Mouse (Mus musculus): ENCODE measurements around the gene Acadvl. TPM values are rescaled to one million over a fixed set of nuclear protein-coding genes. Genes with fewer than 3 reads are reported as not detected.

Gene Acadvl
- polyA plus RNA-seq, 1 experiment from 2014 or later = 114 TPM

DNA sequence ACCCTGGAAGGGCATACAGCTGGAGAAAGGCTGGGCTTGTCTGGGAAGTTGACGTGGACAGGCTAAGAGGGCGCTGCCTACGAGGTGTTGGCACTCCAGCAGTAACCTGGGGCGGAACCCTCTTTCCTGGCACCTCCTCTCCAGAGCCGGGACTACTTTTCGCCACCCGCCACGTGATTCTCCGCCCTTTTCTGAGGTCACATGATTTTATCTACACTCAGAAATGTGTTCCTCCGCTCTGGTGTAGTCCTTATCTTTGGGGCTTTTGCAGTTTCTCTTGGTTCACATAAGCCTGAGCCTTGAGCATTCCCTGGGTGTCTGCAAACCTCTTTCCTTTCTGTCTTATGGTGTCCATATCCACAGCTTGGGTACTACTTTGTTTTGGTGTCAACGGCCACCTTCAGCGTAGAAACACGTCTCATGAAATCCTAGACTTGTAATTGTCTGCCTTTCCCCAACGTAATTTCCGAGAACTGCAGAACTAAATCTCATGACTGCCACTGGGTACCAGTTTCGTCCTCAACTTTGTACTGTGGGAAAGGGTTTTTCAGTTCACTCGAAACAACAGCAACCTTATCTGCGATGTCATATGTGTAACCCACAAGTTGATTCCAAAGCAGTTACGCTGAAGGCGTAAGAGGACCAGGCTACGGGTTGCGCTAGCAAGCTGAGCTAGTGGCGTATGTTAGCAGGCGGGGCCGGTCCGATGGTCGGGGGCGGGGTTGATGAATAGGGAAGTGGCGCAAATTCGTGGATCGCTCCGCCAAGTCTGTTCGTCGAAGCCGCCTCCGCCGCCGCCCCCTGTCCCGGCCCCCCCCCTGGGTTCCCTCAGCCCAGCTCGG, 24.1 kb downstream of the Acadvl start, which contains the start of gene Gabarap:
Gene Gabarap (plus strand): TSS at position 294 of the 842 bp plus-strand sequence.
- H3K27me3 ChIP-seq (ENCODE audit: insufficient read depth, low read length) = no peaks in the 10 kb centered on the region
- ATAC-seq (ENCODE audit: low FRiP score, low TSS enrichment) = peak; percentile 76
- H3K36me3 ChIP-seq (ENCODE audit: insufficient read depth, low read length) = peaks cover 34% of the 10 kb centered on the region
- H3K4me1 ChIP-seq (ENCODE audit: insufficient read depth, low read length) = peaks cover 21% of the 10 kb centered on the region
- H3K27ac ChIP-seq (ENCODE audit: low read length) = peak within 1 kb of the TSS; percentile 96
- 0% methylated on average over 40 of the region's 40 CpGs for WGBS
- H3K9ac ChIP-seq (replicated peaks; ENCODE audit: low read length) = peak within 1 kb of the TSS; percentile 94
- H3K4me3 ChIP-seq (ENCODE audit: low read length) = peak within 1 kb of the TSS; percentile 95
- peak within 1 kb of the TSS; percentile 71 for H3K4me2 ChIP-seq (replicated peaks; ENCODE audit: low read depth, low read length)
- no peaks in the 10 kb centered on the region for H3K9me3 ChIP-seq (ENCODE audit: low read length)

DNA sequence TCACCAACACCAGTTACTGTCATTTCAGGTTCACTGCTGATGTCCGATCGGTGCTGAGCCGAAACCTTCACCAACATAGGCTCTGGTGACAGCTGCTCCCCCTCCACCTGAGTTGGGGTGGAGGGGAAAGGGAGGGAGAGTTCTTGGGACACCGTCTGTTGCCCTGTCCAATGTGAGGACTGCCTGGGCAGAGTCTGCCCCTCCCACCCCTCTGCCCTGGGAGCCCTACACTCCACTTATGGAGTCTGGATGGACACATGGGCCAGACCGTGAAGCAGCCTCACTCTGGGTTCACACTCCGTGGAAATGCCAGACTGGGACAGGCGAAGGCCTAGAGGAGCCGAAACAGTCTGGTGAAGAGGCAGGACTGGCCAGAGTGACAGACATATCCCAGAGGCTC, 25.3 kb downstream of the Acadvl start:
- no peaks in the 10 kb centered on the region for H3K9me3 ChIP-seq (ENCODE audit: low read length)
- ATAC-seq (ENCODE audit: low FRiP score, low TSS enrichment) = 0 out of 2 replicates have a peak, but pooled peaks have one; percentile 10
- no peaks in the 10 kb centered on the region for H3K27me3 ChIP-seq (ENCODE audit: insufficient read depth, low read length)
- WGBS = 88% methylated on average over 8 of the region's 8 CpGs
- peaks cover 43% of the 10 kb centered on the region for H3K36me3 ChIP-seq (ENCODE audit: insufficient read depth, low read length)
- no peak overlapping the region for H3K4me3 ChIP-seq (ENCODE audit: low read length)
- peak overlapping the region; percentile 29; the same call in 1 of the 2 replicates for H3K27ac ChIP-seq (ENCODE audit: low read length)
- H3K4me1 ChIP-seq (ENCODE audit: insufficient read depth, low read length) = peaks cover 18% of the 10 kb centered on the region
- no peak overlapping the region for H3K4me2 ChIP-seq (replicated peaks; ENCODE audit: low read depth, low read length)
- 0 out of 2 replicates have a peak overlapping the region, but pooled peaks have one; percentile 6 for H3K9ac ChIP-seq (replicated peaks; ENCODE audit: low read length)

DNA sequence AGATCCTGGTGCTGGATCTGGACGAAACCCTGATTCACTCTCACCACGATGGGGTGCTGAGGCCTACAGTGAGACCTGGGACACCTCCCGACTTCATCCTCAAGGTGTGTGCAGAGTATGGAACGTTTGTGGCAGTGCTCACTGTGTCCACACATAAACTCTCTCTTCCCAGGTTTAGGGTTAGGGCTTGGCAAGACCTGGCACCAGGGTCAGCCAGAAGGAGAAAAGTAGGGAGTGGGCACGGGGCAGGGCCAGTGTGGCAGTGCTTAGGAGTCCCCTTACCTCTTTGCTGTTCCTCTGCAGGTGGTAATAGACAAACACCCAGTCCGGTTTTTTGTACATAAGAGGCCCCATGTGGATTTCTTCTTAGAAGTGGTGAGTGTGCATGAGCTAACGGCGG, 30.8 kb downstream of the Acadvl start:
- no peak for ATAC-seq (ENCODE audit: low FRiP score, low TSS enrichment)
- Histone ChIP-seq H3K27ac (ENCODE audit: low read length) (no peak overlapping the region), H3K27me3 (ENCODE audit: insufficient read depth, low read length) (no peaks in the 10 kb centered on the region), H3K4me1 (ENCODE audit: insufficient read depth, low read length) (peaks cover 21% of the 10 kb centered on the region), H3K36me3 (ENCODE audit: insufficient read depth, low read length) (peaks cover 41% of the 10 kb centered on the region), H3K4me2 (replicated peaks; ENCODE audit: low read depth, low read length) (no peak overlapping the region), H3K9me3 (ENCODE audit: low read length) (no peaks in the 10 kb centered on the region), H3K4me3 (ENCODE audit: low read length) (no peak overlapping the region), H3K9ac (replicated peaks; ENCODE audit: low read length) (no peak overlapping the region)
- WGBS = 87% methylated on average over 8 of the region's 8 CpGs

DNA sequence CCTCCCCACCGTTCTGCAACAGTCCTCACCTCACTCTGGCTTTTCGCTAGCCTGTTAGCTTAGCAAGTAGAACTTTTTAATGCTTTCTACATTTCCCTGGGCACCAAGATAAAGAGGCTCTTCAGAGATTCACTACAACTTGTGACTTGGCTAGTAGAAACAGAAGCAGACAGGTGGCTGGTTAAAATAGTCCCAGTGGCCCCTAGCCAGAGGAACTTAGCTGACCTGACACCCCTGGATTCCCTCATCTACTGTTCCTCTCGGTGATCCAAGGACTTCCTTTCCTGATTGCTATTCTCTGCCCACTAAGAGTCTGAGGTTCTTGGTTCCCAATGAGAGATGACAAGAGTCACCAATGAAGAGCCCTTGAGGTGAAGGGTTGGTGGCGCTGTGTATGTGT, 31.8 kb downstream of the Acadvl start:
- peak overlapping the region; percentile 86 for H3K4me2 ChIP-seq (replicated peaks; ENCODE audit: low read depth, low read length)
- no peak for ATAC-seq (ENCODE audit: low FRiP score, low TSS enrichment)
- H3K9ac ChIP-seq (replicated peaks; ENCODE audit: low read length) = peak overlapping the region; percentile 66
- H3K4me3 ChIP-seq (ENCODE audit: low read length) = peak overlapping the region; percentile 100; the same call in 1 of the 2 replicates
- peaks cover 28% of the 10 kb centered on the region for H3K4me1 ChIP-seq (ENCODE audit: insufficient read depth, low read length)
- H3K27ac ChIP-seq (ENCODE audit: low read length) = peak overlapping the region; percentile 61; the same call in 1 of the 2 replicates
- 69% methylated on average over 4 of the region's 4 CpGs for WGBS
- H3K9me3 ChIP-seq (ENCODE audit: low read length) = no peaks in the 10 kb centered on the region
- peaks cover 34% of the 10 kb centered on the region for H3K36me3 ChIP-seq (ENCODE audit: insufficient read depth, low read length)
- H3K27me3 ChIP-seq (ENCODE audit: insufficient read depth, low read length) = no peaks in the 10 kb centered on the region

DNA sequence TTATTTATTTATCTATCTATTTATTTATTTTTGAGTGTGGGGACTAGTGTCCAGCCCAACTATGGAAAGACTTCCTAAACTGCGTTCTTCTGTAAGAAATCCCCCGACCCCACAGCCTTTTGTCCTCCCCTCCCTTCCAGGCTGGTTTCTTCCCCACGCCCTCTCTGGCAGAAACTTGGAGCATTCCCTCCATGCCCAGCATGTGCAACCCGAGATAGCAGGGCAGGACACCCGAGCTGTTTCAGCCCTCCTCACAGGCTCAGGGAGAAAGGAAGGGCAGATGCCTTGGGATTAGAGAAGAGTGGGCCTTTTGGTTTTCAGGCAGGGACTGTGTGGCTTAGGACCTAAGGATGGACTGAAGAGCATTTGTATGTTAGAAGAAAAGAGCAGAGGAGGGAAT, 32.3 kb downstream of the Acadvl start:
- peaks cover 33% of the 10 kb centered on the region for H3K36me3 ChIP-seq (ENCODE audit: insufficient read depth, low read length)
- no peak for ATAC-seq (ENCODE audit: low FRiP score, low TSS enrichment)
- 7% methylated on average over 5 of the region's 5 CpGs for WGBS

DNA sequence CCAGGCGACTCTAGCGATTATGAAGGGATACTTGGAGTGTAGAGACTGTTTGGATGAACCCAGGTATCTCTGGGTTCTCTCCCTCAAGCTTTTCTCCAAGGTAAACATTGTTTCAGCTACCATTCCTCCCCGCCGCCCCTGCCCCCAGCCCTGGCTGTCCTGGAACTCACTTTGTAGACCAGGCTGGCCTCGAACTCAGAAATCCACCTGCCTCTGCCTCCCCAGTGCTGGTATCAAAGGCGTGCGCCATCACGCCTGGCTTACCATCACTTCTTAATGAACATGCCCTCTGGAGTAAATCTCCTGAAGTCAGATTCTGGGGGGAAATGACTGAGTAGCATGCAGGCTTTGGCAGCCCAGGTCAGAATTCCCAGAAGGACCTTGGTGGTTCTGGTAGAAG, 33.0 kb downstream of the Acadvl start, which contains the start of gene Elp5:
Gene Elp5 (minus strand): TSS at position 293 of the 400 bp plus-strand sequence.
- Histone ChIP-seq H3K9ac (replicated peaks; ENCODE audit: low read length) (peak within 1 kb of the TSS; percentile 99), H3K9me3 (ENCODE audit: low read length) (no peaks in the 10 kb centered on the region), H3K4me3 (ENCODE audit: low read length) (peak within 1 kb of the TSS; percentile 100), H3K4me1 (ENCODE audit: insufficient read depth, low read length) (peaks cover 28% of the 10 kb centered on the region), H3K4me2 (replicated peaks; ENCODE audit: low read depth, low read length) (peak within 1 kb of the TSS; percentile 86), H3K27ac (ENCODE audit: low read length) (peak within 1 kb of the TSS; percentile 99), H3K36me3 (ENCODE audit: insufficient read depth, low read length) (peaks cover 38% of the 10 kb centered on the region), H3K27me3 (ENCODE audit: insufficient read depth, low read length) (no peaks in the 10 kb centered on the region)
- WGBS = 42% methylated on average over 8 of the region's 8 CpGs
- ATAC-seq (ENCODE audit: low FRiP score, low TSS enrichment) = no peak

More for the DNA sequence above, 32.3 kb downstream of the Acadvl start:
- Histone ChIP-seq H3K27me3 (ENCODE audit: insufficient read depth, low read length) (no peaks in the 10 kb centered on the region), H3K27ac (ENCODE audit: low read length) (peak overlapping the region; percentile 61; the same call in 1 of the 2 replicates), H3K9me3 (ENCODE audit: low read length) (no peaks in the 10 kb centered on the region), H3K4me1 (ENCODE audit: insufficient read depth, low read length) (peaks cover 28% of the 10 kb centered on the region), H3K4me3 (ENCODE audit: low read length) (peak overlapping the region; percentile 100), H3K9ac (replicated peaks; ENCODE audit: low read length) (peak overlapping the region; percentile 66), H3K4me2 (replicated peaks; ENCODE audit: low read depth, low read length) (peak overlapping the region; percentile 86)

DNA sequence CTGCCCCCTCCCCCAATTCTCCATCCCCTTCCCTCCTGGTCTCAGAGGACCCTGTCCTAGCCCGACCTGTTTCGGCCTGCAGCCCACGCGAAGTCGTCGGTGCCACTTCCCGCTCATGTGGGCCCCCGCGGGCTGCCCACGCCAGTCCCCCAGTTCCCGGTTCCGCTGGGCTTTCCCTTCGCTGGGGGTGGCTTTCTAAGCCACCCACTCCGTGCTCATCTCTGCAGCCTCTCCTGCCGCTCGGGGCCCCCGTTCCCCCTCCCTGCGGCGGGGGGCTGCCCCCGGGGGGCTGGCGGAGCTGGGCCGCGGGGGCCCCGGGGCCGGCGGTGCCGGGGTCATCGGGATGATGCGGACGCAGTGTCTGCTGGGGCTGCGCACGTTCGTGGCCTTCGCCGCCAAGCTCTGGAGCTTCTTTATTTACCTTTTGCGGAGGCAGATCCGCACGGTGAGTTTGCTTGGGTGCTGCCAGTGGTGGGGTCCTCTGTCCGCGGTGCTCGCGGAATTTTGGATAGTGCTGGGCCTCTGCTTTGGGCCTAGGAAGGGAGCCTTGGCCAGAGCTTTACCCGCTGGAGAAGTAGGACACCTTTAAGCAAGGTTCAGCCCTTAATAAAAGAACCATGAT, 34.0 kb downstream of the Acadvl start, which contains the start of gene Ctdnep1:
Gene Ctdnep1 (plus strand): TSS at position 16 of the 622 bp plus-strand sequence.
- Histone ChIP-seq H3K4me3 (ENCODE audit: low read length) (peak within 1 kb of the TSS; percentile 100), H3K4me1 (ENCODE audit: insufficient read depth, low read length) (peaks cover 28% of the 10 kb centered on the region), H3K27me3 (ENCODE audit: insufficient read depth, low read length) (no peaks in the 10 kb centered on the region), H3K9ac (replicated peaks; ENCODE audit: low read length) (peak within 1 kb of the TSS; percentile 99), H3K27ac (ENCODE audit: low read length) (peak within 1 kb of the TSS; percentile 99), H3K9me3 (ENCODE audit: low read length) (no peaks in the 10 kb centered on the region), H3K4me2 (replicated peaks; ENCODE audit: low read depth, low read length) (peak within 1 kb of the TSS; percentile 86), H3K36me3 (ENCODE audit: insufficient read depth, low read length) (peaks cover 38% of the 10 kb centered on the region)
- WGBS = 0% methylated on average over 43 of the region's 43 CpGs
- peak; percentile 36 for ATAC-seq (ENCODE audit: low FRiP score, low TSS enrichment)

DNA sequence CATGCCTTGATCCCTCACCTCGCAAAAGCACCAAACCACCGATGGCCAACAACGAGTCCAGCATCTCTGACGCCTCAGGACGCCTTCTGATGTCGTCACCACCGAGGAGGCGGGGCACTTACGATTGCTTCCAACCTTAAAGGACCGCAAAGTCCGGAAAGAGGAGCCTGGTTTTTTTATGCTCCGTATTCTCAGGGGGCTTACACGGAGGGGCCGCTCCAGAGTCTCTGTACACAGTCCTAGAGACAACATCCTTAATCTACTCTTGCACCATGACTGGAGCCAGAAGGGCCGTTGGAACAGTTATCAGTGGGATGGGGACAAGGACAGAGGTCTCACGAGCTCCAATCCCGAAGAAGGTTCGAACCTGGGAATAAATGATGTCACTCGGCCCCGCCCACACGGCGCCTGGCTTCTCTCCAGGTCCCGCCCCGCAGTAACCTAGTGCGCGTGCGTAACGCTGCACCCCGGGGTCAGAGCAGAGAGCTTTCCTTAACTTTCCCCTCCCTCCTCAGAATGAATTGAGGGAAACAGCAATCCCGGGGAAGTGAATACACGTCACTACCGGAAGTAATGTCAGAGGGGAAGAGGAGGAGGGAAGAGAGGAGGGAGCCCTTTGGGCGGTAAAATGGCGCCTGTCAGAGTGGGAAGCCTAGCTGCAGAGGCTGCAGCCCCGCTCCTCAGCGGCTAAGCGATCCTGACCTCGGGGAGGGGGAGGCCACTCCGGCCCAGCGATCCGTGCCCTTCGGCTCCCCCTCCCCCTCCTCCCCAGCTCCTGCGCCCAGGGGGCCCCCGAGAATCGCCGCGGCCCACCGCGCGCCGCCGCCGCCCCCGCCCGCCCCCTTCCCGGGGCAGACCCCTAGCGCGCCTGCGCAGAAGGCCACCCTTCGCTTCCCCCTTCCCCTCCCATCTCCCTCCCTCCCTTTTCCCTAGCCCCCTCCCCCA, 34.7 kb downstream of the Acadvl start:
- Histone ChIP-seq H3K27ac (ENCODE audit: low read length) (peak overlapping the region; percentile 99), H3K9ac (replicated peaks; ENCODE audit: low read length) (peak overlapping the region; percentile 99)

DNA sequence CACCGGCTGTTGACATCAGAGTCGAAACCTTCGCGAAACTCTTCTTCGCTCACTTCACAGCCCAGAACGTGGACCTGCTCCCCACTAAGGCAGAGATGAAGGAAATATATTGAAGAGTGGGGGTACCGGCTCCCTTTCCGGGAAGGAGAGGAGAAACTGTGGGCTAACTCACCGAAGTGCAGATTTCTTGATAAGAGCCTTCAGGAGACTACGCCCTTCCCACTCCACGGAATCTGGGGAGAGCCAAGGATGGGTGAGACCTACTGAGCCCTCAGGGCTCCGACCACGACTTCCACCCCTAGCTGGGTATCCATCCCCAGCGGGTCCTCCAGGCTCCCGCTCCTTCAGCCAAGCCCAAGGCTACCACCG, 35.4 kb downstream of the Acadvl start:
- Histone ChIP-seq H3K36me3 (ENCODE audit: insufficient read depth, low read length) (peaks cover 37% of the 10 kb centered on the region), H3K27ac (ENCODE audit: low read length) (peak overlapping the region; percentile 99), H3K9ac (replicated peaks; ENCODE audit: low read length) (peak overlapping the region; percentile 99), H3K4me1 (ENCODE audit: insufficient read depth, low read length) (peaks cover 28% of the 10 kb centered on the region), H3K9me3 (ENCODE audit: low read length) (no peaks in the 10 kb centered on the region), H3K27me3 (ENCODE audit: insufficient read depth, low read length) (no peaks in the 10 kb centered on the region), H3K4me3 (ENCODE audit: low read length) (peak overlapping the region; percentile 100), H3K4me2 (replicated peaks; ENCODE audit: low read depth, low read length) (peak overlapping the region; percentile 84)
- ATAC-seq (ENCODE audit: low FRiP score, low TSS enrichment) = no peak
- 2% methylated on average over 16 of the region's 16 CpGs for WGBS

More for the DNA sequence above, 34.7 kb downstream of the Acadvl start:
- 0% methylated on average over 39 of the region's 60 CpGs for WGBS
- peak overlapping the region; percentile 100 for H3K4me3 ChIP-seq (ENCODE audit: low read length)
- H3K4me1 ChIP-seq (ENCODE audit: insufficient read depth, low read length) = peaks cover 28% of the 10 kb centered on the region
- H3K27me3 ChIP-seq (ENCODE audit: insufficient read depth, low read length) = no peaks in the 10 kb centered on the region
- ATAC-seq (ENCODE audit: low FRiP score, low TSS enrichment) = peak; percentile 94
- no peaks in the 10 kb centered on the region for H3K9me3 ChIP-seq (ENCODE audit: low read length)
- peaks cover 37% of the 10 kb centered on the region for H3K36me3 ChIP-seq (ENCODE audit: insufficient read depth, low read length)
- peak overlapping the region; percentile 86 for H3K4me2 ChIP-seq (replicated peaks; ENCODE audit: low read depth, low read length)
